Mouse (Mus musculus): ENCODE measurements at regions not wholly inside any gene's neighbourhood (a gene's known extent, or its start where the extent isn't known, plus 50 kb on each side); places are given as distances from the start of the nearest gene placed in this dataset.

DNA sequence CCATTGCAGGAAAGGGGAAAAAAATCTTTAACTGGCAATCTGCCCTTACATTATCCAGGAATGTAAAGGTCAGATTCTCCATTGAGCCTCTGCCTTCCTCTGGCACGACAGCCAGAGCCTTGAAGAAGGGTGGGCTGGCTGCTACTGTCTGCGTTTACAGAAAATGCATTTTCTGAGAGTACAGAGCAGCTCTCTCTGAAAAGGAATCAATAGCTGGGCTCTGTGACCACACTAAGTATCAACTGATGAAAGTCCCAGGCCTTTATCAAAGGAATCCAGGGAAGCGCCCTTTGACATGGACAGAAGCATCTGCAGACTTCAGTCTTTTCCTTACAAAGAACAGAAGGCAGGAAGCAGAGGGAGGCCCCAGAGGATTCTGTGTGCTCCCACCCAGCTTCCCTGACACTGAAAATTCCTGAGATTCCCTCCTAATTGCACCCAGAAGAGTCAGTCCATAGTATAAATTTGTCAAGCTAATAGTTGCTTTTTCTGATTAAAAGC, 124.2 kb downstream of the Ankrd50 start:
- WGBS = 9% methylated on average over 3 of the region's 3 CpGs
- H3K4me3 ChIP-seq = no peak overlapping the region
- ATAC-seq (ENCODE audit: insufficient number of reproducible peaks, insufficient read depth, low FRiP score, low TSS enrichment, low read depth) = no peak
- H3K9ac ChIP-seq = no peak overlapping the region
- H3K27ac ChIP-seq = no peak overlapping the region
- peaks cover 19% of the 10 kb centered on the region for H3K4me1 ChIP-seq
- H3K4me2 ChIP-seq = 0 out of 2 replicates have a peak overlapping the region, but pooled peaks have one; percentile 5
- no peaks in the 10 kb centered on the region for H3K27me3 ChIP-seq
- no peaks in the 10 kb centered on the region for H3K9me3 ChIP-seq
- no peaks in the 10 kb centered on the region for H3K36me3 ChIP-seq

DNA sequence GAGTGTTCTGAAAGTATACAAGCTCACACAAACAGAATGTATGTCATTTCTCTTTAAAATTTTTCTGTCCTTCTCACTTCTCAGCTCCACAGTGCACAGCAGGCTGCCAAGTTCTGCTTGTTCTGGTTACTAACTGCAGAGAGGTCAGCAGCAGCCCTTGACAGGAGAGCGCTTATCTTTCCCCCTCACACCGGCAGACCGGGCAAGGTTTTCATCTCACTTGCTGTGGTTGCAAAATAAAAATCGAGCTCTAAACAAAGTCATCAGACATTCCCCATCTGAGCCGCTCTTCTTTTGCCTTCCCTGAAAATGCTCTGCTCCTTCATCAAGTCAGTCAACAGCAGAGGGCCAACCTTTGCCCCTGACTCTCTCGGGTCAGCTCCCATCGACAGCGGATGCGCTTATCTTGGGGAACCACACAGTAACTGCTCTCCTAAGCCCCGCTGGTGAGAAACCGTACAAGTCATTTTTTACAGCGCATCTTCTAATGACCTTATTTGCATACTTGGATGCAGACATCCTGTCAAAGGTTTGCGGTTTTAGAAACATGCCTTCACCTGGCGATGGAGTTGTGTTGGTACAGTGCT, 126.6 kb downstream of the Ankrd50 start:
- ATAC-seq (ENCODE audit: insufficient number of reproducible peaks, insufficient read depth, low FRiP score, low TSS enrichment, low read depth) = no peak
- H3K27ac ChIP-seq = no peak overlapping the region
- 49% methylated on average over 14 of the region's 14 CpGs for WGBS
- H3K4me2 ChIP-seq = no peak overlapping the region
- H3K4me1 ChIP-seq = peaks cover 19% of the 10 kb centered on the region
- H3K4me3 ChIP-seq = no peak overlapping the region
- H3K27me3 ChIP-seq = no peaks in the 10 kb centered on the region
- no peaks in the 10 kb centered on the region for H3K36me3 ChIP-seq
- no peak overlapping the region for H3K9ac ChIP-seq
- no peaks in the 10 kb centered on the region for H3K9me3 ChIP-seq

DNA sequence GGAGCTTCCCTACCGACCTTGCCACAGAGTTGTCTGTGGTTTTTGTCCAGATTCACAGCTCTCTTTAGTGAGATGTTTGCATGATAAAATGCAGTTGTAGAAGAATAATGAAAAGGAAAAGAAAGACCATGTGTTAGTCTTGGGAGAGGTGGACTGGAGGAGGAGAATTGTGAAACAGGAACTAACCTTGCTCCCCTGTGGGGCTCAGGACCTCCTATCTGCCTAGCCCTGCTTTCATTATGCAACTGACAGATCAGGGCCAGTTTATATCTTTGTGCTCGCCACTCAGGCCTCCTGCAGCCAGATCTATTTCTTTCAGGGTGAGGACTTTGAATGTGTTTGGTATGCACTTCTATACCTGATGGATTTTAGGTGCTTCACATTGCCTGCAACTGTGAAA, 140.4 kb downstream of the Ankrd50 start:
- 39% methylated on average over 2 of the region's 2 CpGs for WGBS
- no peak for ATAC-seq (ENCODE audit: insufficient number of reproducible peaks, insufficient read depth, low FRiP score, low TSS enrichment, low read depth)
- H3K4me2 ChIP-seq = no peak overlapping the region
- H3K9me3 ChIP-seq = no peaks in the 10 kb centered on the region
- H3K9ac ChIP-seq = no peak overlapping the region
- H3K36me3 ChIP-seq = no peaks in the 10 kb centered on the region
- no peaks in the 10 kb centered on the region for H3K27me3 ChIP-seq
- no peak overlapping the region for H3K27ac ChIP-seq
- no peaks in the 10 kb centered on the region for H3K4me1 ChIP-seq
- no peak overlapping the region for H3K4me3 ChIP-seq

DNA sequence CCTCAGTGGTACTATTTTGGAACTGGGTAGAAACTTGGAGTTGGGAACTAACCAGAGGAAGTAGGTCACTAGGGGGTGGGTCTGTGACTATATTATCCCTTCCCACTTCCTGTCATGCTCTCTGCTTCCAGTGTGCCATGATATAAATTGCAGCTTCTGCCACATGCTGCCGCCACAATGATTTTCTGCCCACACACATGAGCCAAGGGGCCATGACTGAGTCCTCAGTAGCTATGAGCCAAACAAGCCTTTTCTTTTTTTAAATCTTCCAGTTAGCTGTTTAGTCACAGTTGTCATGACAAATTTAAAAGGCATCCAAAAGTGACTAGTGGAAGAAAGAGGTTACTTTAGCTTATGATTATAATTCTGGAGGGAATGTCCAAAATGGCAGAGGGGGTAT, 143.0 kb downstream of the Ankrd50 start:
- Histone ChIP-seq H3K9me3 (no peaks in the 10 kb centered on the region), H3K4me1 (no peaks in the 10 kb centered on the region), H3K27ac (no peak overlapping the region), H3K4me3 (no peak overlapping the region), H3K4me2 (no peak overlapping the region), H3K9ac (no peak overlapping the region), H3K36me3 (no peaks in the 10 kb centered on the region), H3K27me3 (no peaks in the 10 kb centered on the region)
- no peak for ATAC-seq (ENCODE audit: insufficient number of reproducible peaks, insufficient read depth, low FRiP score, low TSS enrichment, low read depth)
- whole genome bisulfite sequencing = 89% methylated on average over 1 of the region's 1 CpGs

GRCm38 (mm10) chr3:38333321-38333910, 151.2 kb downstream of the Ankrd50 start:
- Histone ChIP-seq H3K27me3 (no peaks in the 10 kb centered on the region), H3K4me3 (no peak overlapping the region), H3K9ac (no peak overlapping the region), H3K36me3 (no peaks in the 10 kb centered on the region), H3K4me2 (no peak overlapping the region), H3K9me3 (no peaks in the 10 kb centered on the region), H3K27ac (no peak overlapping the region), H3K4me1 (0 out of 2 replicates have a peak, but pooled peaks cover 3% of the 10 kb centered on the region)
- WGBS = 85% methylated on average over 3 of the region's 3 CpGs
- ATAC-seq (ENCODE audit: insufficient number of reproducible peaks, insufficient read depth, low FRiP score, low TSS enrichment, low read depth) = no peak

- no peak for ATAC-seq (ENCODE audit: insufficient number of reproducible peaks, insufficient read depth, low FRiP score, low TSS enrichment, low read depth)
- Histone ChIP-seq H3K4me3 (no peak overlapping the region), H3K9ac (no peak overlapping the region), H3K27me3 (no peaks in the 10 kb centered on the region), H3K4me1 (0 out of 2 replicates have a peak, but pooled peaks cover 3% of the 10 kb centered on the region), H3K27ac (no peak overlapping the region), H3K9me3 (no peaks in the 10 kb centered on the region), H3K4me2 (no peak overlapping the region), H3K36me3 (no peaks in the 10 kb centered on the region)
Measured at GRCm38 (mm10) chr3:38331169-38331568, 153.5 kb downstream of the Ankrd50 start.

DNA sequence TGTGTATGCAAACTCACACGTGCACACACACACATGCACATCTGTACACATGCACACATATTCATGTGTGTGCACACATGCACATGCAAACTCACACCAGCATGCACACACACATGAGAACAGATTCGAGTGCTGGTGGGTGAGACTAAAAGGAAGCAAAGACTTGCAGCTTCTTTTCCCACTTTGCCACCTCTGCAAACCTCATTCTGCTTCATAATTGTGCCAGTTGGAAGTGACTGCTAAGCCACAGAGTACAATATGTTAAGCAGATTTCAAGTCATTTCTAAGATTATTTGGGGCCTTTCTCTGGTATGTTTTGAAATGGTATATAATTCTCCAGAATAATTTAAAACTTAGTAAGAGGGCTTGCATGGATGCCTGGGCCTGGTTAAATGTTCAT, 157.4 kb downstream of the Ankrd50 start:
- ATAC-seq (ENCODE audit: insufficient number of reproducible peaks, insufficient read depth, low FRiP score, low TSS enrichment, low read depth) = no peak
- Histone ChIP-seq H3K36me3 (no peaks in the 10 kb centered on the region), H3K9ac (no peak overlapping the region), H3K27me3 (no peaks in the 10 kb centered on the region), H3K9me3 (no peaks in the 10 kb centered on the region), H3K27ac (no peak overlapping the region), H3K4me2 (no peak overlapping the region), H3K4me3 (no peak overlapping the region), H3K4me1 (0 out of 2 replicates have a peak, but pooled peaks cover 8% of the 10 kb centered on the region)
- WGBS = 76% methylated on average over 2 of the region's 2 CpGs

- H3K27me3 ChIP-seq = no peaks in the 10 kb centered on the region
- H3K4me3 ChIP-seq = no peak overlapping the region
- 0 out of 2 replicates have a peak, but pooled peaks cover 8% of the 10 kb centered on the region for H3K4me1 ChIP-seq
- H3K9me3 ChIP-seq = no peaks in the 10 kb centered on the region
- H3K9ac ChIP-seq = no peak overlapping the region
- no peak overlapping the region for H3K27ac ChIP-seq
- no peak overlapping the region for H3K4me2 ChIP-seq
- H3K36me3 ChIP-seq = no peaks in the 10 kb centered on the region
- ATAC-seq (ENCODE audit: insufficient number of reproducible peaks, insufficient read depth, low FRiP score, low TSS enrichment, low read depth) = no peak
Measured at GRCm38 (mm10) chr3:38326211-38326610, 158.4 kb downstream of the Ankrd50 start.

DNA sequence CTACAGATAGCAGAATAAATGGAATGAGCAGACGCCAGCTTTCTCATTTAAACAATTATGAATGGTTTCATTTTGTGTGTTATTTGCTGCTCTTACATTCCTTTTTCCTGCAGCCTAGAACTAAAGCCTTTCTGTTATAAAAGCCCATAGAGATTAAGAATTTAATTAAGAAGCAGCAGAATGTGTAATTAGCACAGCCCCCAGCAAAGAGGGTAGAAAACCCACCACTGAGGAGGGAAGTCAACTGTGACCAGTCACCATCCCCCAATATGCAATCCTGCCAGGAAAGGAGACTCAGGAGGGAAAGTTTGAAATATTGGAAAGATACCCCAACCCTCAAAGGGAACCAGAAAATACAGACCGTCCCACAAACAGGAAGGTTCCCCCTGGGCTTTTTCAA, 160.0 kb downstream of the Ankrd50 start:
- H3K36me3 ChIP-seq = no peaks in the 10 kb centered on the region
- H3K27me3 ChIP-seq = no peaks in the 10 kb centered on the region
- H3K9ac ChIP-seq = no peak overlapping the region
- 0 out of 2 replicates have a peak, but pooled peaks cover 8% of the 10 kb centered on the region for H3K4me1 ChIP-seq
- no peak overlapping the region for H3K4me2 ChIP-seq
- no peak overlapping the region for H3K4me3 ChIP-seq
- H3K27ac ChIP-seq = no peak overlapping the region
- no peaks in the 10 kb centered on the region for H3K9me3 ChIP-seq
- 59% methylated on average over 2 of the region's 2 CpGs for WGBS
- ATAC-seq (ENCODE audit: insufficient number of reproducible peaks, insufficient read depth, low FRiP score, low TSS enrichment, low read depth) = no peak

GRCm38 (mm10) chr3:38322426-38322825, 162.2 kb downstream of the Ankrd50 start:
- Histone ChIP-seq H3K4me1 (0 out of 2 replicates have a peak, but pooled peaks cover 5% of the 10 kb centered on the region), H3K4me2 (no peak overlapping the region), H3K36me3 (no peaks in the 10 kb centered on the region), H3K4me3 (no peak overlapping the region), H3K27me3 (no peaks in the 10 kb centered on the region), H3K27ac (no peak overlapping the region), H3K9me3 (no peaks in the 10 kb centered on the region), H3K9ac (no peak overlapping the region)
- ATAC-seq (ENCODE audit: insufficient number of reproducible peaks, insufficient read depth, low FRiP score, low TSS enrichment, low read depth) = no peak
- WGBS = 43% methylated on average over 8 of the region's 8 CpGs

- no peak for ATAC-seq (ENCODE audit: insufficient number of reproducible peaks, insufficient read depth, low FRiP score, low TSS enrichment, low read depth)
- Histone ChIP-seq H3K4me1 (0 out of 2 replicates have a peak, but pooled peaks cover 5% of the 10 kb centered on the region), H3K4me2 (no peak overlapping the region), H3K9me3 (no peaks in the 10 kb centered on the region), H3K4me3 (no peak overlapping the region), H3K27ac (no peak overlapping the region), H3K36me3 (no peaks in the 10 kb centered on the region), H3K27me3 (no peaks in the 10 kb centered on the region), H3K9ac (no peak overlapping the region)
- 74% methylated on average over 3 of the region's 3 CpGs for WGBS
Measured at GRCm38 (mm10) chr3:38321620-38322019, 163.0 kb downstream of the Ankrd50 start.

DNA sequence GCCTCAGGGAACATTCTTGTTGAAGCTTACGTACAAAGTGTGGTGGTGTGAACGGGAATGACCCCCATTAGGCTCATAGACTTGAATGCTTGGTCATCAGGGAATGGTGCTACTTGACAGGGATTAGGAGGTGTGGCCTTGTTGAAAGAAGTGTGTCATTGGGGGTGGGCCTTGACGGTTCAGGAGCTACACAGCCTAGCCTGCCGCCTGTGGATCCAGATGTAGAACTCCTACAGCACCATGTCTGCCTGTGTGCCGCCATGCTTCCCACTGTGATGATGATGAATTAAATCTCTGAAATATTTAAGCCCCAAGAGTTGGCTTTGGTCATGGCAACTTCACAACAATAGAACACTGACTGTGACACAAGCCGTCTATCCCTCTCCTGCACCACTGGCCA, 163.6 kb downstream of the Ankrd50 start:
- Histone ChIP-seq H3K4me1 (0 out of 2 replicates have a peak, but pooled peaks cover 5% of the 10 kb centered on the region), H3K4me2 (no peak overlapping the region), H3K9me3 (no peaks in the 10 kb centered on the region), H3K9ac (no peak overlapping the region), H3K36me3 (no peaks in the 10 kb centered on the region), H3K27me3 (no peaks in the 10 kb centered on the region), H3K4me3 (no peak overlapping the region), H3K27ac (no peak overlapping the region)
- no peak for ATAC-seq (ENCODE audit: insufficient number of reproducible peaks, insufficient read depth, low FRiP score, low TSS enrichment, low read depth)
- 91% methylated on average over 6 of the region's 6 CpGs for WGBS
